Mouse (Mus musculus) embryonic stem cell, embryonic (primary cell): ENCODE results near the gene Gal.

Source experiments
- CTCF ChIA-PET, 4 experiments: fragments of 300-600 bp in 2 of 4; fragments of 350-600 bp in 2 of 4; sonication (Branson Sonifier 250); formaldehyde crosslinking; loops; one replicate each; lab custom pipeline; 2022; ENCODE audit warnings: inconsistent platforms in 2 of 4; lab: Charles Lee
- POLR2A ChIA-PET, 4 experiments: fragments of 300-600 bp in 2 of 4; fragments of 350-600 bp in 2 of 4; sonication (Branson Sonifier 250); formaldehyde crosslinking; loops; one replicate each; lab custom pipeline; 2022; ENCODE audit warnings: antibody characterized with exemption in 4 of 4, inconsistent platforms in 1 of 4; lab: Charles Lee

The Gal gene

DNA sequence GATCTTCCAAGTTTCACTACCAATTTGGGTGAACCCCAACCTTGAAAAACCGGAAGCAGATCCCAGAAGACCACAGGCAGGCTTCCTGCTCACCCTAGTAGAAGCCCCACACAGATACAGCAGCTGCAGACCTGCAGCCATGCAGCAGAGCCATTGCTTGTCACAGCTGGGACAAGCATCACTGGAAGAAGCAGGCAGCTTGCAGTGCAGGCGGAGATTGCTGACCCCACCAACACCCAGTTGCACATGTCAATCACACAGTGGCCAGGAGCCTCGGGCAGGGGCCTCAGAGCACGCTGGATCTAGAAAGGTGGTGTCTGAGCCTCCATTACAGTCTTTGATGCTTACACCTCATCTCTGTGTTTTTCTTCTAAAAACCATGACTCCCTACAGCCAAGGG lies 19.8 kb upstream of the Gal start:
- POLR2A ChIA-PET, result interaction anchor here in 3 of 4 experiments (0.5 to 1.6 kb wide), 12 partner anchors 8 to 113 kb away, joined by 3 to 7 read pairs (median 4); partner anchors contain the start of gene Tesmin (in 1 of the 3)
- CTCF ChIA-PET, result interaction anchor here in 2 of 4 experiments (0.9 to 2.7 kb wide), 10 partner anchors 9 to 79 kb away, joined by 3 to 15 read pairs (median 4); partner anchors contain the start of genes Gal (in 1 of the 2) and Tesmin (in 1 of the 2)

GRCm38 (mm10) chr19:3431969-3432368 lies 17.6 kb upstream of the Gal start:
- ChIA-PET CTCF (no interaction called here), POLR2A (no interaction called here)

- CTCF ChIA-PET, result no interaction called here
- POLR2A ChIA-PET, result interaction anchor here in 1 of 4 experiments (1.1 kb wide), 1 partner anchor 146 kb away, joined by 3 read pairs; no protein-coding TSS in a partner anchor
Measured at GRCm38 (mm10) chr19:3431066-3431465, 16.7 kb upstream of the Gal start.

- POLR2A ChIA-PET, result interaction anchor here (0.5 to 4.1 kb wide), 10 partner anchors 10 to 290 kb away, joined by 3 to 16 read pairs (median 4); partner anchors contain the start of gene Tesmin (in 1 of the 4)
- CTCF ChIA-PET, result interaction anchor here (0.5 to 2.6 kb wide), 13 partner anchors 8 to 293 kb away, joined by 3 to 21 read pairs (median 3); no protein-coding TSS in a partner anchor
Measured at GRCm38 (mm10) chr19:3429156-3429816, 14.9 kb upstream of the Gal start.

GRCm38 (mm10) chr19:3428057-3428830 lies 13.9 kb upstream of the Gal start:
- ChIA-PET POLR2A (interaction anchor here (0.6 to 4.1 kb wide), 15 partner anchors 9 to 1501 kb away, joined by 3 to 16 read pairs (median 4); partner anchors contain the start of gene Tesmin (in 1 of the 4)), CTCF (interaction anchor here in 3 of 4 experiments (0.6 to 2.6 kb wide), 7 partner anchors 9 to 443 kb away, joined by 3 to 21 read pairs (median 3); no protein-coding TSS in a partner anchor)

GRCm38 (mm10) chr19:3424214-3424613 lies 9.9 kb upstream of the Gal start:
- ChIA-PET POLR2A (interaction anchor here in 2 of 4 experiments (0.8 to 5.0 kb wide), 6 partner anchors 9 to 35 kb away, joined by 3 to 23 read pairs (median 4); partner anchors contain the start of gene Gal (in 1 of the 2)), CTCF (interaction anchor here in 3 of 4 experiments (0.5 to 3.3 kb wide), 4 partner anchors 13 to 595 kb away, joined by 3 to 13 read pairs (median 7); no protein-coding TSS in a partner anchor)

GRCm38 (mm10) chr19:3422981-3423380 lies 8.6 kb upstream of the Gal start:
- CTCF ChIA-PET, result interaction anchor here in 2 of 4 experiments (1.0 to 3.3 kb wide), 3 partner anchors 14 to 19 kb away, joined by 3 to 13 read pairs (median 4); no protein-coding TSS in a partner anchor
- POLR2A ChIA-PET, result interaction anchor here in 1 of 4 experiments (1.0 to 5.0 kb wide), 3 partner anchors 11 to 73 kb away, joined by 3 to 23 read pairs (median 7); no protein-coding TSS in a partner anchor

DNA sequence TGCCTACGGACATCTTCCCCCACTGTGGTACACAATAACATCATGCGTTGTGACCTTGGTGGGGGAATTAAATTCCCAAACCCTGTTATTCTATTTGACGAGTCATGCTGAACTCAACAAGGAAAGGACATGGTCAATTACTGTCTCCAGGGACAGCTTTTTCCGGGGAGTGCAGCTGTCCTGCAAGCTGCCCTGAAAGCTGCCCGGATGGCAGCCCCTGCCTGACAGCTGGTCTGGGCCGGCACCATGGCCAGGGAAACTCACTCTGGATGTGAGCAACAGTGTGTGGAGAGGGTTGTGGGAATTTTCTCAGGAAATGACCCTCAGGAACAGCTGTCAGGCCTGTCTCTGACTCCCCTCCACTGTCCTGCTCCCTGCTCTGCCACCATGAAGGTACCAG lies 8.1 kb upstream of the Gal start:
- POLR2A ChIA-PET, result interaction anchor here in 1 of 4 experiments (1.0 to 5.0 kb wide), 3 partner anchors 12 to 72 kb away, joined by 3 to 23 read pairs (median 7); no protein-coding TSS in a partner anchor
- CTCF ChIA-PET, result interaction anchor here in 2 of 4 experiments (1.0 to 3.3 kb wide), 3 partner anchors 14 to 18 kb away, joined by 3 to 13 read pairs (median 4); no protein-coding TSS in a partner anchor

DNA sequence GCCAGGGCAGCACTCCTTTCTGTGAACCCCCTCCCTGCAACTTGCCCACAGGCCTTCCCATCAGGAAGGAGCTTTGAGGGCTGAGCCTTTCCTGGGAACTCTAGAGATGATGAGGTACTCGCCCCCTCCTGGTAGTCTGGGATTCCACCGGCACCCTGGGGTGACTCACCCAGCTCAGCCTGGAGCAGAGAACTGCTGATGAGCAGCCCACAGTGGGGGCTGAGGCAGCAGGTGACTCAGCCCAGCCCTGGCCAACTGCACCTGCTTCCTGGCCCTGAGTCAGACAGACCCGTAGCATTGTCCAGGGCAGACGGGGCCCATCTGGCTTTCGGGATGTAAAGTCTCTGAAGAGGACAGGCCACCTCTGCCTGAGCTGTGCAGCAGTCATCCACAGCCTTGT lies 4.9 kb upstream of the Gal start:
- CTCF ChIA-PET, result interaction anchor here (0.5 to 1.7 kb wide), 18 partner anchors 8 to 366 kb away, joined by 3 to 6 read pairs (median 3); no protein-coding TSS in a partner anchor
- POLR2A ChIA-PET, result interaction anchor here in 1 of 4 experiments (1.1 to 3.3 kb wide), 2 partner anchors 9 to 16 kb away, joined by 3 to 16 read pairs; no protein-coding TSS in a partner anchor

- ChIA-PET POLR2A (interaction anchor here in 1 of 4 experiments (0.6 to 1.2 kb wide), 4 partner anchors 12 to 99 kb away, joined by 3 to 9 read pairs (median 3); no protein-coding TSS in a partner anchor), CTCF (interaction anchor here in 3 of 4 experiments (0.6 to 1.1 kb wide), 3 partner anchors 14 to 105 kb away, joined by 3 to 4 read pairs (median 3); no protein-coding TSS in a partner anchor)
Measured at GRCm38 (mm10) chr19:3405531-3406281, 8.6 kb downstream of the Gal start.

DNA sequence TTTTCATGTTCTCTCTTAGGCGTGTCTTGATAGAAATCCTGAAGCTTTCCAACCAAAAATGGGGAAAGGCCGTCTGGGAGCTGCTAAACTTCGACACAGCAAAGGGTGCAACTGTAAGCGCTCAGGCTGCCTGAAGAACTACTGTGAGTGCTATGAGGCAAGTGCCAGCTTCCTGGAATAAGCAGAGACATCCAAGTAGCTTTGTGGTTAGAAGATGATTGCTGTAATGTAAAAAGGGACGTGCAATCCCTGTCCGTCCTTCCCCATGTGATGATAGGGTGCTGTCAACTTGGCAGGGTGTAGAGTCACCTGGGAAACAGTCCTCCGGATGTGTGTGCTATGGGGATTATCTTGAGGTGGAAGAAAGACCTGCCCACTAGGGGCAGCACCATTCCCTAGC lies 10.3 kb downstream of the Gal start:
- ChIA-PET CTCF (interaction anchor here in 2 of 4 experiments (0.6 to 1.1 kb wide), 4 partner anchors 15 to 47 kb away, joined by 3 read pairs; no protein-coding TSS in a partner anchor), POLR2A (interaction anchor here in 3 of 4 experiments (0.5 to 1.8 kb wide), 5 partner anchors 10 to 141 kb away, joined by 3 to 7 read pairs (median 4); no protein-coding TSS in a partner anchor)

- CTCF ChIA-PET, result interaction anchor here in 1 of 4 experiments (1.7 kb wide), 1 partner anchor 49 kb away, joined by 8 read pairs; no protein-coding TSS in a partner anchor
- POLR2A ChIA-PET, result interaction anchor here in 1 of 4 experiments (2.3 kb wide), 1 partner anchor 12 kb away, joined by 7 read pairs; no protein-coding TSS in a partner anchor
Measured at GRCm38 (mm10) chr19:3402390-3402789, 12.0 kb downstream of the Gal start.

- ChIA-PET POLR2A (interaction anchor here in 1 of 4 experiments (2.3 kb wide), 1 partner anchor 12 kb away, joined by 7 read pairs; no protein-coding TSS in a partner anchor), CTCF (interaction anchor here in 1 of 4 experiments (1.7 kb wide), 1 partner anchor 49 kb away, joined by 8 read pairs; no protein-coding TSS in a partner anchor)
Measured at GRCm38 (mm10) chr19:3401943-3402342, 12.4 kb downstream of the Gal start.

- ChIA-PET CTCF (no interaction called here), POLR2A (interaction anchor here in 1 of 4 experiments (2.3 kb wide), 1 partner anchor 12 kb away, joined by 7 read pairs; no protein-coding TSS in a partner anchor)
Measured at GRCm38 (mm10) chr19:3401504-3401903, 12.8 kb downstream of the Gal start.

DNA sequence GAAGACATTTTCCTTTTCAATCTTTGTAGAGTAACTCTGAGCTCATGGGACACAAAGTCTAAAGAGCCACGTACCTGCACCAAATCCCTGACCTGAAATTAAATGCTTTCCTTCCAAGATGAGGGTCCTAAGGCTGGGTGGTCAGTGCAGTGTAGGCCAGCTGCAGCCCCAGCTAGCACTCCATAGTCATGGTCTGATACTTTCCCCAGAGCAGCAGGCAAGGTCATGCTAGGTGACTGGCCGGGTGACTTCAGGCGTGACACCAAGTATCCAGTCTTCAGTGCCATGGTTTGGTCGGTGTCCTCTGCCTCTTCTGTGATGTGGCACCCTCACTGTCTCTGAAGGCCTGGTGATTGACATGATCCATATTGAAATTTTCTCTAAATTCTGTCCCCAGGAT lies 14.3 kb downstream of the Gal start:
- CTCF ChIA-PET, result no interaction called here
- POLR2A ChIA-PET, result interaction anchor here in 1 of 4 experiments (1.0 to 1.1 kb wide), 2 partner anchors 9 to 44 kb away, joined by 3 to 4 read pairs; no protein-coding TSS in a partner anchor

DNA sequence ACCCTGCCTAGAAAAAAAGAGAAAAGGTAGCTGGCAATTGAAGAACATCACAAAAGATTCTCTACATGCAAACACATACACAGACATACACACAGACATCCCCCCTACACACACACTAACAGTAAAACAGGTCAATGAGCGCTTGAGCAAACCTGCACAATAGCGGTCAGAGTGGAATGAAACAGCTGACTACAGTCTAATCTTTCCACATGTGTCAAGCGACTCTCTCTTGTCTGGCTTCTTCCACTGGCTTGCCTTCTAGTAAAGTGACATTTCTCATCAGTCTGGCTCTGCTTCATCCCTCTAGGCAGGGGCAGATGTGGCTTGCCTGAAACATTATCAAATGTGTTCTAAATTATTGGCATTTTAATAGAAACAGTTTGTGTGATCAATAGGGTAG lies 20.1 kb downstream of the Gal start:
- ChIA-PET CTCF (interaction anchor here in 3 of 4 experiments (0.6 to 1.8 kb wide), 7 partner anchors 20 to 1838 kb away, joined by 3 to 8 read pairs (median 4); no protein-coding TSS in a partner anchor), POLR2A (interaction anchor here in 1 of 4 experiments (0.6 to 2.6 kb wide), 4 partner anchors 10 to 139 kb away, joined by 3 to 7 read pairs (median 4); no protein-coding TSS in a partner anchor)
